Mouse (Mus musculus) liver, embryonic 13.5 days (tissue): Measurements from ENCODE around the gene Cdx4. TPM values are rescaled to one million over a fixed set of nuclear protein-coding genes. Genes with fewer than 3 reads are reported as not detected.
A peak's percentile ranks its signal among the peaks of the same experiment; 100 is the strongest.

Experiments used
- ATAC-seq: fragments of 200-750 bp; cut with Nextera tagmentation; 2 replicates; pipeline ENCODE4 v1.8.0; 2017; ENCODE audit warnings: low read depth, mild to moderate bottlenecking, moderate number of reproducible peaks, moderate library complexity
- DNase-seq: peaks from one replicate; pipeline ENCODE4 v3.0.0; 2022
- H3K27ac ChIP-seq: fragments of 300-500 bp; sonication (generic); 2 replicates; pipeline ENCODE4 v1.5.1; 2015; ENCODE audit warnings: moderate library complexity, mild to moderate bottlenecking, inconsistent platforms
- H3K27me3 ChIP-seq: fragments of 300-500 bp; sonication (generic); 2 replicates; pipeline ENCODE4 v1.6.1; 2015; ENCODE audit warnings: mild to moderate bottlenecking, inconsistent platforms
- H3K36me3 ChIP-seq: fragments of 300-500 bp; sonication (generic); 2 replicates; pipeline ENCODE4 v1.6.1; 2015; ENCODE audit warnings: mild to moderate bottlenecking, inconsistent platforms
- H3K4me1 ChIP-seq: fragments of 300-500 bp; sonication (generic); replicated peaks from 2 replicates; pipeline ENCODE4 v1.6.1; 2015; ENCODE audit warnings: inconsistent platforms
- H3K4me2 ChIP-seq: fragments of 300-500 bp; sonication (generic); 2 replicates; pipeline ENCODE4 v1.6.1; 2015; ENCODE audit warnings: inconsistent platforms, mild to moderate bottlenecking, moderate library complexity
- H3K4me3 ChIP-seq: fragments of 300-500 bp; sonication (generic); replicated peaks from 2 replicates; pipeline ENCODE4 v1.5.1; 2015; ENCODE audit warnings: mild to moderate bottlenecking, inconsistent platforms
- H3K9ac ChIP-seq: fragments of 300-500 bp; sonication (generic); 2 replicates; pipeline ENCODE4 v1.6.1; 2015; ENCODE audit warnings: mild to moderate bottlenecking, inconsistent platforms
- H3K9me3 ChIP-seq: fragments of 300-500 bp; sonication (generic); replicated peaks from 2 replicates; pipeline ENCODE4 v1.6.1; 2016; ENCODE audit warnings: inconsistent platforms
- WGBS: fragments of 180-500 bp; shearing (Covaris S2); methylation state at CpG from one replicate; pipeline ENCODE4 v1.1.7; 2015; ENCODE audit not compliant: insufficient replicate concordance; 5-methylcytosine and 5-hydroxymethylcytosine counted together
- polyA plus RNA-seq: library from polyadenylated mRNA; unstranded; fragments of >200 nt; fragmentation: Nextera tagmentation; extraction: Ambion mirVana; gene quantifications from 2 replicates; pipeline ENCODE4 v1.2.1, GENCODE M21; 2015

The Cdx4 gene
- polyA plus RNA-seq, 1 experiment from 2014 or later, result not detected

- Histone ChIP-seq H3K27me3 (peaks cover 27% of the 10 kb centered on the region), H3K4me1 (no peaks in the 10 kb centered on the region), H3K9me3 (no peaks in the 10 kb centered on the region), H3K4me3 (no peak overlapping the region), H3K9ac (no peak overlapping the region), H3K4me2 (no peak overlapping the region), H3K27ac (no peak overlapping the region), H3K36me3 (no peaks in the 10 kb centered on the region)
- WGBS, result 39% methylated on average over 5 of the region's 5 CpGs
- ATAC-seq (no peak), DNase-seq (no peak)
Observed at GRCm38 (mm10) chrX:103331125-103331858, 10.1 kb downstream of the Cdx4 start.

- Histone ChIP-seq H3K4me3 (no peak overlapping the region), H3K27ac (no peak overlapping the region), H3K4me2 (no peak overlapping the region), H3K27me3 (peaks cover 7% of the 10 kb centered on the region; the same call in 1 of the 2 replicates), H3K4me1 (no peaks in the 10 kb centered on the region), H3K9ac (no peak overlapping the region), H3K9me3 (no peaks in the 10 kb centered on the region), H3K36me3 (no peaks in the 10 kb centered on the region)
- 65% methylated on average over 3 of the region's 3 CpGs for WGBS
- no peak for ATAC-seq
- no peak for DNase-seq
Observed at GRCm38 (mm10) chrX:103341369-103342113, 20.3 kb downstream of the Cdx4 start.

- no peak overlapping the region for H3K4me3 ChIP-seq
- H3K4me2 ChIP-seq, result peak overlapping the region; percentile 57; the same call in 1 of the 2 replicates
- H3K9ac ChIP-seq, result no peak overlapping the region
- DNase-seq (no peak), ATAC-seq (no peak)
- WGBS, result 47% methylated on average over 5 of the region's 5 CpGs
- no peaks in the 10 kb centered on the region for H3K36me3 ChIP-seq
- H3K27ac ChIP-seq, result no peak overlapping the region
- peaks cover 46% of the 10 kb centered on the region for H3K27me3 ChIP-seq
- no peaks in the 10 kb centered on the region for H3K4me1 ChIP-seq
- H3K9me3 ChIP-seq, result no peaks in the 10 kb centered on the region
Observed at GRCm38 (mm10) chrX:103355784-103356183, 34.6 kb downstream of the Cdx4 start.

- Histone ChIP-seq H3K27me3 (peaks cover 49% of the 10 kb centered on the region), H3K4me2 (peak within 1 kb of the TSS; percentile 57), H3K27ac (no peak within 1 kb of the TSS), H3K4me3 (peak within 1 kb of the TSS; percentile 52), H3K9me3 (no peaks in the 10 kb centered on the region), H3K9ac (no peak within 1 kb of the TSS), H3K4me1 (no peaks in the 10 kb centered on the region), H3K36me3 (no peaks in the 10 kb centered on the region)
- ATAC-seq, result no peak
- peak; percentile 0 for DNase-seq
- 9% methylated on average over 33 of the region's 34 CpGs for WGBS
Observed at GRCm38 (mm10) chrX:103356287-103356686, 35.1 kb downstream of the Cdx4 start, which contains the start of gene Chic1. Gene Chic1 (plus strand): TSS chrX:103356476.

GRCm38 (mm10) chrX:103356761-103357236 is 35.6 kb downstream of the Cdx4 start:
- Histone ChIP-seq H3K9ac (no peak overlapping the region), H3K4me2 (peak overlapping the region; percentile 57), H3K27me3 (peaks cover 52% of the 10 kb centered on the region), H3K9me3 (no peaks in the 10 kb centered on the region), H3K36me3 (no peaks in the 10 kb centered on the region), H3K4me1 (no peaks in the 10 kb centered on the region), H3K4me3 (peak overlapping the region; percentile 52), H3K27ac (no peak overlapping the region)
- ATAC-seq (no peak), DNase-seq (no peak)
- WGBS, result 11% methylated on average over 24 of the region's 24 CpGs

GRCm38 (mm10) chrX:103366201-103366600 is 45.0 kb downstream of the Cdx4 start:
- no peak overlapping the region for H3K9ac ChIP-seq
- H3K4me1 ChIP-seq, result no peaks in the 10 kb centered on the region
- H3K36me3 ChIP-seq, result no peaks in the 10 kb centered on the region
- no peak for DNase-seq
- H3K27ac ChIP-seq, result no peak overlapping the region
- H3K4me2 ChIP-seq, result no peak overlapping the region
- no peak for ATAC-seq
- H3K9me3 ChIP-seq, result no peaks in the 10 kb centered on the region
- H3K4me3 ChIP-seq, result no peak overlapping the region
- H3K27me3 ChIP-seq, result peaks cover 14% of the 10 kb centered on the region; the same call in 1 of the 2 replicates
- WGBS, result 60% methylated on average over 5 of the region's 5 CpGs

GRCm38 (mm10) chrX:103368650-103369049 is 47.5 kb downstream of the Cdx4 start:
- Histone ChIP-seq H3K4me2 (no peak overlapping the region), H3K36me3 (no peaks in the 10 kb centered on the region), H3K9me3 (no peaks in the 10 kb centered on the region), H3K4me1 (no peaks in the 10 kb centered on the region), H3K27me3 (peaks cover 10% of the 10 kb centered on the region; the same call in 1 of the 2 replicates), H3K4me3 (no peak overlapping the region), H3K9ac (no peak overlapping the region), H3K27ac (no peak overlapping the region)
- ATAC-seq (no peak), DNase-seq (no peak)
- WGBS, result 57% methylated on average over 3 of the region's 3 CpGs

GRCm38 (mm10) chrX:103371221-103371620 is 50.0 kb downstream of the Cdx4 start:
- Histone ChIP-seq H3K36me3 (no peaks in the 10 kb centered on the region), H3K9me3 (no peaks in the 10 kb centered on the region), H3K4me1 (no peaks in the 10 kb centered on the region), H3K27ac (no peak overlapping the region), H3K9ac (no peak overlapping the region), H3K4me2 (no peak overlapping the region), H3K4me3 (no peak overlapping the region), H3K27me3 (peaks cover 10% of the 10 kb centered on the region; the same call in 1 of the 2 replicates)
- 38% methylated on average over 2 of the region's 2 CpGs for WGBS
- no peak for DNase-seq
- ATAC-seq, result no peak

- Histone ChIP-seq H3K4me2 (no peak overlapping the region), H3K27me3 (peaks cover 10% of the 10 kb centered on the region; the same call in 1 of the 2 replicates), H3K27ac (no peak overlapping the region), H3K9ac (no peak overlapping the region), H3K36me3 (no peaks in the 10 kb centered on the region), H3K4me3 (no peak overlapping the region), H3K9me3 (no peaks in the 10 kb centered on the region), H3K4me1 (no peaks in the 10 kb centered on the region)
- 27% methylated on average over 2 of the region's 2 CpGs for WGBS
- ATAC-seq, result no peak
- no peak for DNase-seq
Observed at GRCm38 (mm10) chrX:103371627-103372026, 50.4 kb downstream of the Cdx4 start.

- Histone ChIP-seq H3K4me3 (no peak overlapping the region), H3K9me3 (no peaks in the 10 kb centered on the region), H3K4me1 (no peaks in the 10 kb centered on the region), H3K9ac (no peak overlapping the region), H3K27me3 (peaks cover 7% of the 10 kb centered on the region; the same call in 1 of the 2 replicates), H3K27ac (no peak overlapping the region), H3K36me3 (no peaks in the 10 kb centered on the region), H3K4me2 (no peak overlapping the region)
- WGBS, result 48% methylated on average over 5 of the region's 5 CpGs
- DNase-seq (no peak), ATAC-seq (no peak)
Observed at GRCm38 (mm10) chrX:103374250-103374649, 53.1 kb downstream of the Cdx4 start.
